In genomic region chr11:69679144-69679543, GRCm38 (mm10) we compare ENCODE assay signal across 32 mouse cellular contexts. TPM values are rescaled to one million over a fixed set of nuclear protein-coding genes. Genes with fewer than 3 reads are reported as not detected.
DNase-seq lines count a peak whose midpoint lies in the region; ATAC-seq and TF ChIP-seq lines count a peak whose summit lies in the region.
"Had no signal": no experiment of that assay in that cellular context is flagged by ENCODE, and none has a peak within 500 bp of the region (broad histone marks: within the 10 kb centered on the region; RNA-seq: fewer than 3 reads in every experiment).

No protein-coding gene starts in this region.

- TF ChIP-seq CTCF in hindbrain, postnatal 0 days (IDR thresholded peaks at IDR 0.05; ENCODE audit: low read depth) = no peak

- H3K27me3 ChIP-seq in hindbrain, embryonic 13.5 days = no peaks in the 10 kb centered on the region
- H3K27me3 ChIP-seq in hindbrain, postnatal 0 days (ENCODE audit: insufficient read depth, low read length) = no peaks in the 10 kb centered on the region
- no peaks in the 10 kb centered on the region for H3K27me3 ChIP-seq in neural tube, embryonic 13.5 days
- H3K27me3 ChIP-seq in limb, embryonic 10.5 days (ENCODE audit: low read depth, poor library complexity, severe bottlenecking) = no peaks in the 10 kb centered on the region
- H3K27me3 ChIP-seq: embryonic facial prominence, embryonic 15.5 days; forebrain, embryonic 13.5 days; hindbrain, embryonic 12.5 days; limb, embryonic 12.5 days; Patski had no signal

- no peak overlapping the region for H3K27ac ChIP-seq in hindbrain, embryonic 13.5 days
- H3K27ac ChIP-seq in hindbrain, postnatal 0 days = no peak overlapping the region
- H3K27ac ChIP-seq in neural tube, embryonic 13.5 days (replicated peaks) = no peak overlapping the region
- no peak overlapping the region for H3K27ac ChIP-seq in limb, embryonic 10.5 days
- H3K27ac ChIP-seq: embryonic facial prominence, embryonic 15.5 days; forebrain, embryonic 13.5 days; heart, embryonic 10.5 days; hindbrain, embryonic 12.5 days; limb, embryonic 12.5 days; liver, embryonic 14.5 days; midbrain, embryonic 12.5 days; stomach, postnatal 0 days had no signal

- H3K9me3 ChIP-seq in hindbrain, embryonic 13.5 days = no peaks in the 10 kb centered on the region
- H3K9me3 ChIP-seq in hindbrain, postnatal 0 days (ENCODE audit: low read length) = no peaks in the 10 kb centered on the region
- no peaks in the 10 kb centered on the region for H3K9me3 ChIP-seq in neural tube, embryonic 13.5 days
- H3K9me3 ChIP-seq in limb, embryonic 10.5 days (replicated peaks) = no peaks in the 10 kb centered on the region
- H3K9me3 ChIP-seq: embryonic facial prominence, embryonic 15.5 days; forebrain, embryonic 13.5 days; G1E; heart, embryonic 10.5 days; hindbrain, embryonic 12.5 days; limb, embryonic 12.5 days; midbrain, embryonic 12.5 days had no signal

- ATAC-seq in hindbrain, embryonic 13.5 days (ENCODE audit: low FRiP score) = no peak
- ATAC-seq in hindbrain, postnatal 0 days = no peak
- no peak for ATAC-seq in neural tube, embryonic 13.5 days (ENCODE audit: low read depth)
- ATAC-seq: CD4-positive, CD25-positive, alpha-beta regulatory T cell, adult 4 months; forebrain, embryonic 13.5 days; Patski had no signal

- DNase-seq in hindbrain, postnatal 0 days (ENCODE audit: low spot score) = no peak
- DNase-seq in neural tube, embryonic 10.5 days (ENCODE audit: extremely low spot score, low spot score) = no peak
- DNase-seq in limb, embryonic 10.5 days (ENCODE audit: low spot score) = no peak
- DNase-seq in embryo, embryonic 11 days = no peak
- DNase-seq in spleen, postnatal 14 days (ENCODE audit: low spot score in 2 of 2) = no peak
- DNase-seq: adrenal gland, postnatal 14 days; cerebellum, adult 11-12 months; cerebellum, adult 9-11 months; gastrocnemius, postnatal 14 days; heart, postnatal 36 days; kidney, adult 11 months; kidney, postnatal 14 days; lung, embryonic 14.5 days; lung, postnatal 14 days; right cerebral cortex, adult 18-20 months; spleen, adult 18-20 months; thymus, adult 18-20 months; thymus, postnatal 36 days had no signal

- no peak overlapping the region for H3K4me3 ChIP-seq in hindbrain, embryonic 13.5 days
- no peak overlapping the region for H3K4me3 ChIP-seq in hindbrain, postnatal 0 days (ENCODE audit: low read length)
- no peak overlapping the region for H3K4me3 ChIP-seq in neural tube, embryonic 13.5 days
- peak overlapping the region; percentile 10; the same call in 1 of the 2 replicates for H3K4me3 ChIP-seq in limb, embryonic 10.5 days
- H3K4me3 ChIP-seq: embryonic facial prominence, embryonic 15.5 days; forebrain, embryonic 13.5 days; heart, embryonic 10.5 days; hindbrain, embryonic 12.5 days; midbrain, embryonic 12.5 days had no signal

- peaks cover 46% of the 10 kb centered on the region for H3K4me1 ChIP-seq in hindbrain, embryonic 13.5 days (replicated peaks)
- peaks cover 19% of the 10 kb centered on the region; the same call in 1 of the 2 replicates for H3K4me1 ChIP-seq in hindbrain, postnatal 0 days (ENCODE audit: insufficient read depth, low read length)
- peaks cover 40% of the 10 kb centered on the region for H3K4me1 ChIP-seq in neural tube, embryonic 13.5 days (replicated peaks)
- peaks cover 38% of the 10 kb centered on the region for H3K4me1 ChIP-seq in limb, embryonic 10.5 days

- WGBS in hindbrain, embryonic 13.5 days = 100% methylated on average over 1 of the region's 2 CpGs
- WGBS in hindbrain, postnatal 0 days = 90% methylated on average over 2 of the region's 2 CpGs
- 100% methylated on average over 2 of the region's 2 CpGs for WGBS in neural tube, embryonic 13.5 days
- WGBS in limb, embryonic 10.5 days = 100% methylated on average over 2 of the region's 2 CpGs

- no peak overlapping the region; the same call in 1 of the 2 replicates for H3K9ac ChIP-seq in hindbrain, embryonic 13.5 days
- no peak overlapping the region for H3K9ac ChIP-seq in hindbrain, postnatal 0 days (replicated peaks; ENCODE audit: low read length)
- no peak overlapping the region for H3K9ac ChIP-seq in neural tube, embryonic 13.5 days
- H3K9ac ChIP-seq: forebrain, embryonic 13.5 days; limb, embryonic 12.5 days; liver, embryonic 14.5 days; lung, embryonic 14.5 days; midbrain, embryonic 12.5 days had no signal

- H3K36me3 ChIP-seq in hindbrain, embryonic 13.5 days = peaks cover 59% of the 10 kb centered on the region
- peaks cover 44% of the 10 kb centered on the region for H3K36me3 ChIP-seq in hindbrain, postnatal 0 days (ENCODE audit: insufficient read depth, low read length)
- H3K36me3 ChIP-seq in neural tube, embryonic 13.5 days = peaks cover 59% of the 10 kb centered on the region
- peaks cover 64% of the 10 kb centered on the region for H3K36me3 ChIP-seq in limb, embryonic 10.5 days

- H3K4me2 ChIP-seq in hindbrain, embryonic 13.5 days = 0 out of 2 replicates have a peak overlapping the region, but pooled peaks have one; percentile 19
- no peak overlapping the region for H3K4me2 ChIP-seq in hindbrain, postnatal 0 days (ENCODE audit: low read depth, low read length)
- 0 out of 2 replicates have a peak overlapping the region, but pooled peaks have one; percentile 1 for H3K4me2 ChIP-seq in neural tube, embryonic 13.5 days
- H3K4me2 ChIP-seq: embryonic facial prominence, embryonic 15.5 days; forebrain, embryonic 13.5 days; hindbrain, embryonic 12.5 days; limb, embryonic 12.5 days; lung, embryonic 14.5 days; midbrain, embryonic 12.5 days had no signal

RNA-seq across cellular contexts. Expression of gene Senp3, which starts 2.7 kb away (rescaled TPM):
- polyA plus RNA-seq in hindbrain, embryonic 13.5 days (2015; fragmentation: Nextera tagmentation; extraction: Ambion mirVana) = 94.7 and 95.9 TPM in 2 replicates
- 68.6 and 90.4 TPM in 2 replicates for total RNA-seq in hindbrain, postnatal 0 days (2014; rRNA removed)
- 69.2 and 69.3 TPM in 2 replicates for polyA plus RNA-seq in hindbrain, postnatal 0 days (2015; fragmentation: Nextera tagmentation; extraction: Ambion mirVana)
- polyA plus RNA-seq in neural tube, embryonic 13.5 days (2015; fragmentation: Nextera tagmentation; extraction: Ambion mirVana) = 99.8 and 105 TPM in 2 replicates
- polyA plus RNA-seq in limb, embryonic 10.5 days (2016; fragmentation: Nextera tagmentation; extraction: Ambion mirVana) = 149 and 151 TPM in 2 replicates

RNA-seq across cellular contexts. Expression of gene Tnfsf13, which starts 6.4 kb away (rescaled TPM):
- polyA plus RNA-seq in hindbrain, embryonic 13.5 days (2015; fragmentation: Nextera tagmentation; extraction: Ambion mirVana) = 0.36 and 0.53 TPM in 2 replicates
- 0.14 and 1.8 TPM in 2 replicates for total RNA-seq in hindbrain, postnatal 0 days (2014; rRNA removed)
- 0.76 and 0.98 TPM in 2 replicates for polyA plus RNA-seq in hindbrain, postnatal 0 days (2015; fragmentation: Nextera tagmentation; extraction: Ambion mirVana)
- 0.74 and 0.77 TPM in 2 replicates for polyA plus RNA-seq in neural tube, embryonic 13.5 days (2015; fragmentation: Nextera tagmentation; extraction: Ambion mirVana)
- 0.20 and 0.45 TPM in 2 replicates for polyA plus RNA-seq in limb, embryonic 10.5 days (2016; fragmentation: Nextera tagmentation; extraction: Ambion mirVana)
- total RNA-seq: G1E had no signal
- polyA plus RNA-seq: CD4-positive, CD25-positive, alpha-beta regulatory T cell, adult 4 months; G1E; neural tube, embryonic 11.5 days had no signal

RNA-seq across cellular contexts. Expression of gene Eif4a1, which starts 6.9 kb away (rescaled TPM):
- 528 and 537 TPM in 2 replicates for polyA plus RNA-seq in hindbrain, embryonic 13.5 days (2015; fragmentation: Nextera tagmentation; extraction: Ambion mirVana)
- total RNA-seq in hindbrain, postnatal 0 days (2014; rRNA removed) = 696 and 745 TPM in 2 replicates
- polyA plus RNA-seq in hindbrain, postnatal 0 days (2015; fragmentation: Nextera tagmentation; extraction: Ambion mirVana) = 427 and 463 TPM in 2 replicates
- 525 and 528 TPM in 2 replicates for polyA plus RNA-seq in neural tube, embryonic 13.5 days (2015; fragmentation: Nextera tagmentation; extraction: Ambion mirVana)
- 678 and 791 TPM in 2 replicates for polyA plus RNA-seq in limb, embryonic 10.5 days (2016; fragmentation: Nextera tagmentation; extraction: Ambion mirVana)

RNA-seq across cellular contexts. Expression of gene Cd68, which starts 13.2 kb away (rescaled TPM):
- polyA plus RNA-seq in hindbrain, embryonic 13.5 days (2015; fragmentation: Nextera tagmentation; extraction: Ambion mirVana) = 9.0 and 9.8 TPM in 2 replicates
- 6.0 and 7.5 TPM in 2 replicates for total RNA-seq in hindbrain, postnatal 0 days (2014; rRNA removed)
- polyA plus RNA-seq in hindbrain, postnatal 0 days (2015; fragmentation: Nextera tagmentation; extraction: Ambion mirVana) = 10.5 and 12.0 TPM in 2 replicates
- polyA plus RNA-seq in neural tube, embryonic 13.5 days (2015; fragmentation: Nextera tagmentation; extraction: Ambion mirVana) = 9.8 and 11.3 TPM in 2 replicates
- polyA plus RNA-seq in limb, embryonic 10.5 days (2016; fragmentation: Nextera tagmentation; extraction: Ambion mirVana) = 3.5 and 3.6 TPM in 2 replicates

RNA-seq across cellular contexts. Expression of gene Tnfsf12, which starts 16.5 kb away (rescaled TPM):
- polyA plus RNA-seq in hindbrain, embryonic 13.5 days (2015; fragmentation: Nextera tagmentation; extraction: Ambion mirVana) = 1.8 and 3.6 TPM in 2 replicates
- total RNA-seq in hindbrain, postnatal 0 days (2014; rRNA removed) = 3.1 and 7.1 TPM in 2 replicates
- polyA plus RNA-seq in hindbrain, postnatal 0 days (2015; fragmentation: Nextera tagmentation; extraction: Ambion mirVana) = 5.0 and 6.0 TPM in 2 replicates
- 3.3 and 3.5 TPM in 2 replicates for polyA plus RNA-seq in neural tube, embryonic 13.5 days (2015; fragmentation: Nextera tagmentation; extraction: Ambion mirVana)
- polyA plus RNA-seq in limb, embryonic 10.5 days (2016; fragmentation: Nextera tagmentation; extraction: Ambion mirVana) = 3.0 and 4.2 TPM in 2 replicates
- total RNA-seq: G1E had no signal
- polyA plus RNA-seq: G1E had no signal
